Mouse (Mus musculus) liver, embryonic 14.5 days (tissue): ENCODE data around the gene Nrip1.

Experiments used
- CTCF ChIP-seq: IDR thresholded peaks from 2 replicates; pipeline ENCODE4 v1.5.1; 2016; ENCODE audit warnings: antibody characterized with exemption, low read depth, control low read depth
- EP300 ChIP-seq: IDR thresholded peaks from 2 replicates; pipeline ENCODE4 v1.6.1; 2016; ENCODE audit warnings: antibody characterized with exemption, low read depth

DNA sequence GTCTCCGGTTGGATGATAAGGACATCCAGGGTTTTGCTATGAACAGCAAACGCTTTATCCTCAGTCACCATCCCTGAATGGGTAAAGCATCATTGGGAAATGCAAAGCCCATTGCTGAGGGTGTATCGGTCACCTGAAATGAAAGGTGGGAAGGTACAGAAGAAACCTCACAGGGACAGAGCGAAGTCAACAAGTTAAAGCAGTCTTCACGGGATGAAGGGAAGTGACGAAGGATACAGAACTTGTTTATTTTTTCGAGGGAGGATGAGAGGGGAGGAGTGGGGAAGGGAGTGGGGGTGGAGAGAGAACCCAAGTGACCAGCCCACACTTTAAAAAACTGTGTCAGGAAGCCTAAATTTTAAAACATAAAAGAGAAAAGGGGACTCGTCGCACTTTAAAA, 4.4 kb downstream of the Nrip1 start:
- TF ChIP-seq EP300 = no peak
- TF ChIP-seq CTCF = no peak
